Mouse (Mus musculus) adrenal gland, postnatal 0 days (tissue): ENCODE measurements around the gene Dtwd1. TPM values are rescaled to one million over a fixed set of nuclear protein-coding genes. Genes with fewer than 3 reads are reported as not detected.

ENCODE experiments used
- polyA plus RNA-seq: library from polyadenylated mRNA; unstranded; fragments of >200 nt; fragmentation: Nextera tagmentation; extraction: Ambion mirVana; gene quantifications from 2 replicates; pipeline ENCODE4 v1.2.1, GENCODE M21; 2015

Dtwd1 gene
- polyA plus RNA-seq = 28.3 and 31.2 TPM in 2 replicates

GRCm38 (mm10) chr2:126151855-126152571 lies at the start of gene Dtwd1, which contains the start of gene Fam227b:
Gene Dtwd1 (plus strand): TSS chr2:126152141.
Gene Fam227b (minus strand): TSS chr2:126152004.

GRCm38 (mm10) chr2:126214800-126215199 lies 62.9 kb downstream of the Dtwd1 start, which contains the start of gene Gm17555:
Gene Gm17555 (plus strand): TSS chr2:126215100.

Other genes starting within 250 kb of the Dtwd1 start
- gene Fgf7, start 117.5 kb upstream of the Dtwd1 start, polyA plus RNA-seq = 1.8 and 2.4 TPM in 2 replicates
- gene Fam227b, start 137 bp upstream of the Dtwd1 start, polyA plus RNA-seq = 0.09 TPM in 1 of 2 replicates, not detected in the other
- gene Gm17555, start 63.0 kb downstream of the Dtwd1 start, polyA plus RNA-seq = not detected in 2 replicates